Mouse (Mus musculus) bone marrow macrophage, adult 2 months (primary cell): ENCODE results near the gene Tjp1.

Experiments used
- CTCF ChIP-seq: IDR thresholded peaks from 2 replicates; pipeline ENCODE4 v1.5.1; 2012; ENCODE audit warnings: low read depth, mild to moderate bottlenecking, low read length, moderate library complexity
- POLR2A ChIP-seq: IDR thresholded peaks from 2 replicates; pipeline ENCODE4 v1.6.1; 2012; ENCODE audit warnings: mild to moderate bottlenecking, low read depth, low read length, borderline replicate concordance

GRCm38 (mm10) chr7:65389539-65389938, 138.0 kb downstream of the Tjp1 start:
- no peak for TF ChIP-seq POLR2A
- TF ChIP-seq CTCF: no peak
